Mouse (Mus musculus) frontal cortex, adult 2 months (tissue): Measurements from ENCODE around the gene Pdzk1ip1. TPM values are rescaled to one million over a fixed set of nuclear protein-coding genes. Genes with fewer than 3 reads are reported as not detected.
A peak's percentile ranks its signal among the peaks of the same experiment; 100 is the strongest.

Experiments used
- DNase-seq, 2 experiments: peaks; one replicate each; pipeline ENCODE4 v3.0.0; 2022; ENCODE audit warnings: low spot score in 1 of 2; ENCODE audit errors: extremely low spot score in 1 of 2
- polyA plus RNA-seq: library from polyadenylated mRNA; depleted of rRNA; stranded (reverse); fragments of >200 nt; gene quantifications from 2 replicates; pipeline ENCODE4 v1.2.3, GENCODE M21; 2012

Pdzk1ip1 gene
- polyA plus RNA-seq, 1 experiment: 1.00 TPM

DNA sequence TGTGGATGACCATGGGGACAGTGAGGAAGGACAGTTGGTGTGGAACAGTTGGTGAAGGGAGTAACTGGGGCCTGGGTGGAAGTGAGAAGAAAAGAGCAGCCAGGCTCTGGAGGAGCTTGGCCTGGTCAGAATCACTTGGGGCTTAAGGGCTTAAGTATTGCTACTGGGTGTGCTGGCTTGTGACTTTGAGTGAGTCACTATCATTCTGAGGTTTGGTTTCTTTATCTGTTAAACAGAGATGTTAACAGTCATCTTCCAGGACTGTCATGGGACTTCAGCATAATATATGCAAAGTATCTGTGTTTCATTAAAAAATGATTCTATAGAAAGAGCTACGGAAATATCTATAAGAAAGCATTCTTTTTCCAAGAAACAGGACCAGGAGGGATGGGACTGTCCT lies 13.7 kb upstream of the Pdzk1ip1 start:
- DNase-seq: no peak

- no peak for DNase-seq
Observed at GRCm38 (mm10) chr4:115075204-115075915, 13.1 kb upstream of the Pdzk1ip1 start.

- DNase-seq: no peak
Observed at GRCm38 (mm10) chr4:115078892-115079820, 9.4 kb upstream of the Pdzk1ip1 start.

DNA sequence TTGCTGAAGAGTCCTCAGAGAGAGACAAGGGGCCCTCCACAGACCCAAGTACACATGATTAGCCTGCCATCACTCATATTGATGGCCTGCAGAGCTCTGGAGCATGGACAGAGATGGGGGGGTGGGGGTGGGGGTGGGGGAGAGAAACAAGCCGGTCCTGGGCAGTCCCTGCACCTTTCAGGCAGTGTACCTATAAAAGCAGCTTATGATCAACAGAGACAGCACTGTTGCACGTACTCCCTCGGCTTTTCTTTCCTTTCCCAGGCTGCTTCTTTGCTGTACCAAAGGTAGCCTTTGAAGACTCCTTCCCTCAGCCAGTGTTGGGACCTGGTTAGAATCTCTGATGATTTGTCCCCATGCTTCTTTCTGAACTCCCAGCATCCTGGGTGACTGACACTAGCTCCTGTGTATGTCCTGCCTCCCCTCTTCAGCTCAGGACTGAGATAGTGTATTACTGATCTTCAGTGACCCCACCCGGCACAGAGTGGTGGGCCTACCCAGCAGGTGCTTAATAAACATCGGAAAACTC lies 8.6 kb upstream of the Pdzk1ip1 start:
- no peak for DNase-seq

- DNase-seq: no peak
Observed at GRCm38 (mm10) chr4:115083031-115083430, 5.5 kb upstream of the Pdzk1ip1 start.

DNA sequence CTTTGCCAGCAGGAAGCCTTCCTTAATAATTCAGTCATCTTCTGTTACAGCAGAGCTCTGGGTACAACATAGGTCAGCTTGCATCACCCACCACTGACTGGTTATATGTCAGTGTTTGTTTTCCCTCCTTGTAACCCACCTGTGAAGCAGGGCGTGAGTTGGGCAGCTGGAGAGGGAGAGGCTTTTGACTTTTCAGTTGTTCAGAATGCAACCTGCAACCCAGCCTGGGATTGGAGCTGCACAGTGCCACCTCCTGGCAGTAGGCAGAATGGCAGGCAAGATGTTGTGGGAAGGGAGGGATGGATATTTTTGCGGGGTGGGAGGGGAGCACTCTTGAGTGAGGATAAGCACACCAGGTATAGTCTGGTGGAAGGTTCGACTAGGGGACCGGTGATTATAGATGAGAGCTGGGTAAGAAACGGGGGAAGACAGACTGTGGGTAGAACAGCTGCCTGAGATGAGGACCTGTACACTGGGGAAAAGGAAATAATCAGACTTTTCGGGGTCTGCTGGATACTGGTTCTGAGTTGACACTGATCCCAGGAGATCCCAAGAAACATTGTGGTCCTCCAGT lies 2.9 kb upstream of the Pdzk1ip1 start:
- peak in 1 of 2 experiments; percentile 65 for DNase-seq

DNA sequence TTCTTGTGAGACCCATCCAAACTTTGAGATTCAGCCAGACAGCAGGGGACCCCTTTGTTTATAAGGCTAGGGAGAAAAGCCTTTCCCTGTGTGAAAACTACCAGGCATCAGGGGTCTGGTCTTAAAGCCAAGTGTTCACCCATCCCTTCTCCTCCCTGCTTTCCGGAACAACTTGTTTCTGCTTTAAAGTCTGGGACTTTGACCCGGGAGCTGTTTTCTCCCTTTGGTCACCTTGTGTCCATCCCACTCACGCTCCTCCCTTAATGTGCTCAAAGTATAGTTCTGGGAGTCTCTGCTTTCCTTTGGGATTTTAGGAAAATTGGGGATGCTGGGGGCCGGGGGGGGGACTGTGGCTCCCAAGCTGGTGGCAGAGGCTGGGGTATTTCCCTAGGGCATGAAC lies 2.3 kb upstream of the Pdzk1ip1 start:
- DNase-seq: no peak

- no peak for DNase-seq
Observed at GRCm38 (mm10) chr4:115086763-115087415, 1.6 kb upstream of the Pdzk1ip1 start.

- no peak for DNase-seq
Observed at GRCm38 (mm10) chr4:115090592-115090991, 2.1 kb downstream of the Pdzk1ip1 start.

- DNase-seq: no peak
Observed at GRCm38 (mm10) chr4:115091806-115092205, 3.3 kb downstream of the Pdzk1ip1 start.

DNA sequence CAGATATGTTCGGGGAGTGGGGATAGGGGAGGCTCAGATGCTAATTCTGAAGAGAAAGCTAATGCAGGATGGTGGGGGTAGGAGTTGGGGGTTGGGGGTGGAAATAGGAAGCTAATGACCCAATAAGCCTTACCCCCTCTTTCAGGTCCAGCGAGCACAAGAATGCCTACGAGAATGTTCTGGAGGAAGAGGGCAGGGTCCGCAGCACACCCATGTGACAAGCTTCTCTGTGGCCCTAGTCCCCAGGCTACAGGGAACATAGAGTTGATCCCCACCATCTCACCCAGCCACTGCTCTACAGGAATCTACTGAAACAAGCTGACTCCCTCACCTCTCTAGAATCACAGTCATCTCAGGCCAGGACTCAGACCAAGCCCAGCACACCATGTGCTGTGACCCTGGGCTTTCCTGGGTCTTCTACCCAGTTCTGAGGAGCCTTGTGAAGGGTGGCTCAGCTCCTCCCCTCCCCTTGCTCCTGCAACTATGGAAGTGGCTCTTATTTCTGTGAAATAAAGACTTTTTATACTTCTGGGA lies 4.9 kb downstream of the Pdzk1ip1 start:
- no peak for DNase-seq

DNA sequence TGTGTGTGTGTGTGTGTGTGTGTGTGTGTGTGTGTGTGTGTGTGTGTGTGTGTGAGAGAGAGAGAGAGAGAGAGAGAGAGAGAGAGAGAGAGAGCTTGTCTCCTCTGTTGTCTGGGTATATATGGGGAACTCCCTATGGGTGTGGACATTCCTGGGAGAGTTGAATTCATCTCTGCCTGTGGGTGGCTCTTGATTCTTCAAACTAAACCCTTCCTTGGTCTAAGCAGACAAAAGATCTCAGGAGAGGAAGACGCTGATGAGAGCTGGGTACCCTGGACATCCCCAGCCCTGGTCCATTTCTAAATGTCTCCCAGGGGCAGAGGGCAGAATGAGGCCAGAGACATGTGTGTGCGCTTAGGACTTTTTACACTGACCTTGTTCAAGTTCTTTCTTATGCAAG lies 5.5 kb downstream of the Pdzk1ip1 start:
- no peak for DNase-seq

DNA sequence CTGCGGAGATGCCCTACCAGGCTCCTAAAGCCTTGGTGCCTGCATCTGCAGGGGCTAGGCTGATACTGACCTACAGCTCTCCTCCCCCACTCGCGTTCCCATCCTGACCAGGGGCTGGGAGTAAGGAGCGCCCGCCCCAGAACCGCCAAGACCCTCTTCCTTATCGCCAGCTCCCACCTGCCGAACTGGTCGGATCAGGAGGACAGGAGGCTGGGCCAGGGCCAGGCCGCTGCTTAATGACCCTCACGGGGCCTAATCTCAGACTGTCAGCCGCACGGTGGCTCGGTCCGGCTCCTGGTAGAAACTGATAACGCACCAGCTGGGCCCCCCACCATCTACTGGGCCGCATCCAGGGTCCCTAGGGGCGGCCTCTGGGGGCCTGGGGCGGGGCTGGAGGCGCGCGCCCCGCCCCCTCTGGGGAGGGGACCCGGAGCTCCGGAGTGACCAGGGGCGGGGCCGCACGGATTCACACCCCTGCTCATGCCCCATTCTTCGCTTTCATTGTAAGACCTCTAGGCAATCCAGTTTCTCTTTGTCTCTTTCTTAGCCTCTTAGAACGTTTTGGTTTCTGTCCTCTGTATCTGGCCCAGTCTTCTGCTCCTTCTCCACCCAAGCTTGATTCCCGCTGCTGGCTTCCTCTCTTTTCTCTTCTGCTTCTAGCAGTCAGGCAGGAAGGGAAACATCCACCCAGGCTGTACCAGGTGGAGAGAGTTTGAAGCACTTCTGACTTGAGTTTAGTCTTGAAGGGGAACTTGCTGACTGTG lies 7.3 kb downstream of the Pdzk1ip1 start:
- peak in 1 of 2 experiments; percentile 12 for DNase-seq

DNA sequence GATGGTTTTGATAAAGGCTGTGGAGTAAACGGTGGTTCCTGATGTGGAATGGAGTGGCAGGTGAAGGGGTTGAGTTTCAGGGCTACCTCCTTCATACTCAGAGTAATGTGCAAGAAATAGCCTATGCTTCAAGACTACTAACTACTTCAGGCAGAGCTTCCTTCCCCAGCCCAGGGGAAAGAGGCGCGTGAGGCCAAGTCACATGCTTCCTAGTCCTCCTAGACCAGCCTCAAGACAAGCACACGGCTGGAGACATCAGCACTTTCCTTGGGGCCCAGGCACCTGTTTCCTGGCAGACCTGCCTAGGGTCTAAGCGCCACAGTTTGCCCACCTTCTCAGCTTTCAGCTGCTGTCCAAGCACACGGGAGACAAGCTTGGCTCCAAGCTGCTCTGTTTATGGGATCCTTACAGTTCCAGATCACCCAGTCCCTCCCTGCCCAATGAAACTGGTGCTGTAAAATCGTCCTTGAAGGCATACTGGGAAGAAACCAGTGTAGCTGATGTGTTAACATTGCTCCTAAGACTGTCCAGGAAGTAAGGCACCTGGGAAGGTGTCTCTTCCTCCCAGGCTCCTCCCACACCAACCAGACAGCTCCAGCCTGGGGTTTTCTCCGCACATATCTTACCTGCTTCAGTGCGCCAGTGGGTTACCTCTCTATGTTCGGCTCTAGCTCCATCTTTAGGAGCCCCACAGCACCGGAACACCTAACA lies 8.1 kb downstream of the Pdzk1ip1 start:
- DNase-seq: no peak

DNA sequence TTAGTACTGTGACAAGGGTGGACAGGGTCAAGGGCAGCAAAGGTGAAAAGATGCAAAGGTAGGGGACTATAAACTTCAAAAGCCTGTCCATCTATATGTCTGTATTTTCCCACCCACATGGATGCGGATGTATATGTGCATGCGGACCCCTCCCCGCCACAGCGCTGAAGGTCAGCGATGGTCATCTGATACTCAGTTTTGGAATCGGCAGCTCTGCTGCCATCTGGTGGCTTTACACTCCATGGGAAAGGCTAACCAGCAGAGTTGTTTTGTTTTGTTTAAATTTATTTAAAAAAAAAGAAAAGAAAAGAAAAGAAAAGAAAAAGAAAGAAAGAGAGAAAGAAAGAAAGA lies 8.6 kb downstream of the Pdzk1ip1 start:
- DNase-seq: peak in 1 of 2 experiments; percentile 20

DNA sequence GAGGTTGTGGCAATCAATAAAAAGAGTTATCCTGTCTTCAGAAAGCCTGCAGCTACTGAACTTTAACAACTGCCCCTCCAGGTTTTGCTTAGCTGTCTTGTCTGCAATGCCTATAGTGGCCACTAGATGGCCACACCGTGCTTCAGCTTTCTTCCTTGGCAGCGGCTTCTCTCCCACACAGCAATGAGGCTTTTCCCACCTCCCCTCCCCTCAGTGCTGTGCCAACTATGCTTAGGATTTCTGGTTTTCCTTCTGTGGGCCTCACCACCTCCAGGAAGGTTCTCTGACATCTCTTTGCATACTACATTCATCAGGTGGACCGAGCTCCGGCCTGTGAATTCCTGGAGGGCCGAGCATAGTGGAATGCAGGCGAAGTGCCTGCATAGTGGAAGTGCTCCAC lies 13.2 kb downstream of the Pdzk1ip1 start:
- peak; percentile 53 to 87 for DNase-seq

- peak; percentile 38 to 69 for DNase-seq
Observed at GRCm38 (mm10) chr4:115103510-115103909, 15.0 kb downstream of the Pdzk1ip1 start.

- DNase-seq: no peak
Observed at GRCm38 (mm10) chr4:115111167-115111566, 22.7 kb downstream of the Pdzk1ip1 start.

DNA sequence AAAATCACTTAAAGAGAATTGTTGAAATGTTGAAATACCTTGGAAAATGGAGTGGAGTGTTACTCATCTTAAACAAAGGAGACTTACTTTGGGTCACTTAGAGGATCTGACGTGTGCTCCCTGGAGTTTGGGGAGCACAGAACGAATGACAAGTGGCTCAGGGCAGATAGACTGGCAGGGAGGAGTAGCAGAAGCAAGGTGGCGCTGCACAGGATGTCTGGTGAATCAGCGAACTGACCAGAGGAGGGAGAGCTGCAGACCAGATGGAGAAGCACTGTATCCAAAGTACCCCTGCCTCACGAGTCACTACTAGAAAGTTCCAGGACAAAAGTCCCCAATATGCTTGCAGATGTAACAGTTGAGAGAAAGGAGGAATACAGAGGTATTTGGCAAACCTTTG lies 24.8 kb downstream of the Pdzk1ip1 start:
- no peak for DNase-seq
